Mouse (Mus musculus): Measurements from ENCODE around the gene Slc22a12.

GRCm38 (mm10) chr19:6534118-6534415, 8.8 kb downstream of the Slc22a12 start:
- TF ChIP-seq CTCF (conservative IDR thresholded peaks at IDR 0.05 in 1 of 2, IDR thresholded peaks at IDR 0.05 in 1 of 2; ENCODE audit: low read depth in 2 of 2, low read length in 2 of 2) (no peak), POLR2A (IDR thresholded peaks at IDR 0.05; ENCODE audit: low read depth, low read length) (no peak), JUN (IDR thresholded peaks at IDR 0.05; ENCODE audit: insufficient read depth, low read depth, low read length) (no peak), ZC3H11A (IDR thresholded peaks at IDR 0.05; ENCODE audit: low read depth, low read length) (no peak), EP300 (IDR thresholded peaks at IDR 0.05; ENCODE audit: low read length) (no peak), MAX (IDR thresholded peaks at IDR 0.05; ENCODE audit: low read length) (no peak)
